Mouse (Mus musculus): ENCODE data around the gene Tubb5. TPM values are rescaled to one million over a fixed set of nuclear protein-coding genes. Genes with fewer than 3 reads are reported as not detected.

Tubb5 gene
- polyA plus RNA-seq (2012; rRNA removed), result 251 and 259 TPM in 2 replicates

GRCm38 (mm10) chr17:35838122-35838544 lies at the start of gene Tubb5:
TSS of gene Tubb5 (minus strand) at chr17:35838306.

DNA sequence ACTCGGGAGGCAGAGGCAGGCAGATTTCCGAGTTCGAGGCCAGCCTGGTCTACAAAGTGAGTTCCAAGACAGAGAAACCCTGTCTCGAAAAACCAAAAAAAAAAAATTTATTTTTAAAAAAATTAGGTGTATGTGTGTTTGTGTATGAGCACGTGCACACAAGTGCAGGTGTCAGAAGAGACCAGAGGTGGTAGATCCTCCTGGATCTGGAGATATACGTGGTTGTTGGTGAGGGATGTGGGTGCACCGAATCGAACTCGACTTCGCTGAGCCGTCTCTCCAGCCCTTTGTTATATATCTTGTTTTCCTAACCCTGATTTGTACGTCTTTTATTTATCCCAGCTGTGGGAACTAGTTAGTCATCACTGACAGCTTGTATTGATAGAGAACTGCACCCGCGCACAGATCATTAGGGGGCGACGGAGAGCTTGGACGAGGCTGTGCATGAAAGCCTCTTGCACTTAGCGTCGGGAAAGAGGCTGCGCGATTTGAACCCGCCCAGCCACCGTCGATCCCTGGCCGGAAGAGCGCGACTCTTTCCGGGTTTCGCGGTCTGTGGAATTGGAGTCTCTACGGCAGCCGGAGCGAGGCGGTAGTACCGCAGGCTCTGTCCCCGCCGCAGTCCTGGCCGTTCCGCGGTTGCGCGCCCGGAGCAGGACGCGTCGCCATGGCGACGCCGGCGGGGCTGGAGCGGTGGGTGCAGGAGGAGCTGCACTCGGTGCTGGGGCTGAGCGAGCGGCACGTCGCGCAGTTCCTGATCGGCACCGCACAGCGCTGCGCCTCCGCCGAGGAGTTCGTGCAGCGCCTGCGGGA lies 41.3 kb upstream of the Tubb5 start, which contains the start of gene Dhx16:
TSS of gene Dhx16 (plus strand) at position 575 of the 813 bp plus-strand sequence.

DNA sequence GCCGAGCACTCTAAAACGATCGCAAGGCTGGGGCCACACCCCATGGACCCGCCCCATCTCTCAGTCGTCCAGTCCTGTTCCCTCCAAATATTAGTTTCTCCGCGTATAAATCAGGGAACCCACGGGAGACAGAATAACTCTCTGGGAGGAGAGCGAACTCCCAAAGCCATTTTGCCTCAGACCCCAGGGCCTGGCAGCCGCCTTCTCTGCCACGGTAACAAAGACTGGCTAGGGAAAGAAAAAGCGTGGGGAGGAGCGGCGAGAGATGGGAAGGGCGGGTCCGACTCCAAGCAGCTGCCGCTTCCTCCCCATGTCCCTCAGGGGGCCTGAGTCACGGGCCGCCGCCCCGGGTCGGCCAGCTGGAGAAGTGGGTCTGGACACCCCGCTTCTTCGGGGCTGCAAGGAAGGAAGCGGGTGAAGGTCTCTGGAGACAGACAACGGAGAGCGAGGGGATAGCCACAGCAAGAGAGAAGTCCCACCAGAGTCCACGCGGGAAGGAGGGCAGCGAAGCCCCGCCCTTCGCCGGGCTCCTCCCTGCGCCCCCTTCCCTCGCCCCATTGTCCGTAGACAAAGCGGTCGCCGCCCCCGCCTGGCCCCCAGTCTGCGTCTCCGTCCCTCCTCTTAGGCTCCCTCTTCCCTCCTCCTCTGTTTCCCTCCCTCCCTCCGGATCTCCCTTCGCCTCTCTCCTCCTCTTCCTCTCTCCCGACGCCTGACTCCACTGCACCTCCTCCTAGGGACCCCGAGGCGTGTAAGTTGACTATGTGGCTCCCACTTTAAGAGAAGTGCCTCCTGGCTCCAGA lies 27.6 kb upstream of the Tubb5 start, which contains the start of gene Ppp1r18:
TSS of gene Ppp1r18 (plus strand) at position 113 of the 800 bp plus-strand sequence.

DNA sequence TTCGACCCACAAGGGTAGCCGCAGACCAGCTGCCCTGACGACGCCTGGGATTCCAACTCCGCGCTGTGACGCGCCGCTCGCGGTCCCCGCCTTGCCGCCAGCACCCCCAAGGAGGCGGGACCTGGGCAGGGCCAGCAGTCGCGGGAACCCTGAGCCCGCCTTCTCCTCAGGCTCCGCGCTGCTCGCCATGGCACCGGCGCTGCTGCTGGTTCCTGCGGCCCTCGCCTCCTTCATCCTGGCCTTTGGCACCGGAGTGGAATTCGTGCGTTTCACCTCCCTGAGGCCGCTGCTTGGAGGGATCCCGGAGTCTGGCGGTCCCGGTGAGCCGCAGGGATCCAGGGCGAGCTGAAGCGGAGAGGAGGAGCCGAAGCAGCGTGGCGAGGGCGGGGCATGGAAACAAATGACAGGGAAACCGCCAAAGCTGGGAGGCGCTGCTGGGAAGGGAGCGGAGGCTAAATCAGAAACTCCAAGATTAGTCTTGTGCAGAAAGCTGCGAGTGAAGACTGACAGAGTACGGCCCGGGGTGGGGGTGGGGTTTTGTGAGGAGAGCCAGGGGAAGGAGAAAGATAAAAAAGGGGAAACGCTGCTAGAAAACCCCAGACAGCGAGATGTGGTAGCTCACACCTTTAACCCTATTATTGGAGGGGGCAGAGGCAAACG lies 23.2 kb upstream of the Tubb5 start, which contains the start of gene Nrm:
TSS of gene Nrm (plus strand) at position 121 of the 660 bp plus-strand sequence.

GRCm38 (mm10) chr17:35841076-35841950 lies 3.2 kb upstream of the Tubb5 start, which contains the start of gene Mdc1:
TSS of gene Mdc1 (plus strand) at chr17:35841515.

GRCm38 (mm10) chr17:35822964-35823937 lies 14.9 kb downstream of the Tubb5 start, which contains the start of gene Flot1:
TSS of gene Flot1 (plus strand) at chr17:35823230.

DNA sequence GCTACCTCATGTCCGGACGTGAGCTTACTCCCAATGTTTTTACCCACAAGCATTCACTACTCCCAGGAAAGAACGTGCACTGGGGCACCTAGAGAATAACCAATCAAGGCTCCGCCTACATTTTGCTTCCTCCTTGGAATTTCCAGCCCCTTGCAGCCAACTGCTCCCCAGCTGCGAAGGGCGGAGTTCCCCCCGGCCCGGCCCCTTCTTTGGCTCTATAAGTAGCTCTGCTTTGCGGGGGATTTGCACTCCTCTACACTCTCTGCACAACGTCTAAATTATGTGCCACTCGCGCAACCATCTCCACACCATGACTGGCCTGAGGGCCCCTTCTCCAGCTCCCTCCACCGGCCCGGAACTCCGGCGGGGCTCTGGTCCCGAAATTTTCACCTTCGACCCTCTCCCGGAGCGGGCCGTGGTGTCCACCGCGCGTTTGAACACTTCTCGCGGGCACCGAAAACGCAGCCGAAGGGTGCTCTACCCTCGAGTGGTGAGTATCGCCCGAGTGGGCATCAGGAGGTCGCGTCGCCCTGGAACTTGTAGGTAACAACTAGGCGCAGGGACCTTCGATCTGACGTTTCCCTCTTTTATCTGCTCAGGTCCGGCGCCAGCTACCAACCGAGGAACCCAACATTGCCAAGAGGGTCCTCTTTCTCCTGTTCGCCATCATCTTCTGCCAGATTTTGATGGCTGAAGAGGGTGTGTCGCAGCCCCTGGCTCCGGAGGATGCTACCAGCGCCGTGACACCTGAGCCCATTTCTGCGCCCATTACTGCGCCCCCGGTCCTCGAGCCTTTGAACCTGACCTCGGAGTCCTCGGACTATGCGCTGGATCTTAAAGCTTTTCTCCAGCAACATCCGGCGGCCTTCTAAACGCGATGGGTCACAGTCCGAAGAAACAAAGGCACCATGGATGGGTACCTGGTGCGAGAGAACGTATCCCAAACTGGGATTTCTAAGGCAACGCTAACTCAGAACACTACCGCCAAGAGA lies 16.4 kb downstream of the Tubb5 start, which contains the start of gene Ier3:
TSS of gene Ier3 (plus strand) at position 246 of the 992 bp plus-strand sequence.

Other genes with a start within 250 kb of the Tubb5 start
- not detected in 2 replicates for gene Sfta2, start 236.8 kb downstream of the Tubb5 start, polyA plus RNA-seq (2012; rRNA removed)
- gene Gm9573, start 211.7 kb downstream of the Tubb5 start, polyA plus RNA-seq (2012; rRNA removed), result not detected in 2 replicates
- gene Mucl3, start 194.6 kb downstream of the Tubb5 start, polyA plus RNA-seq (2012; rRNA removed), result 0.01 TPM in 2 replicates
- 6.9 and 8.3 TPM in 2 replicates for gene Vars2, start 170.7 kb downstream of the Tubb5 start, polyA plus RNA-seq (2012; rRNA removed)
- gene Gtf2h4, start 164.6 kb downstream of the Tubb5 start, polyA plus RNA-seq (2012; rRNA removed), result 14.3 and 15.4 TPM in 2 replicates
- gene Ddr1, start 133.7 kb downstream of the Tubb5 start, polyA plus RNA-seq (2012; rRNA removed), result 2.2 TPM in 2 replicates
- gene Ier3, start 16.6 kb downstream of the Tubb5 start, polyA plus RNA-seq (2012; rRNA removed), result 5.5 and 6.5 TPM in 2 replicates
- gene Flot1, start 15.1 kb downstream of the Tubb5 start, polyA plus RNA-seq (2012; rRNA removed), result 31.0 and 40.2 TPM in 2 replicates
- gene Mdc1, start 3.2 kb upstream of the Tubb5 start, polyA plus RNA-seq (2012; rRNA removed), result 4.3 and 4.5 TPM in 2 replicates
- gene Nrm, start 23.0 kb upstream of the Tubb5 start, polyA plus RNA-seq (2012; rRNA removed), result 10.7 and 11.1 TPM in 2 replicates
- gene Ppp1r18, start 27.3 kb upstream of the Tubb5 start, polyA plus RNA-seq (2012; rRNA removed), result 17.4 and 18.6 TPM in 2 replicates
- gene Dhx16, start 41.5 kb upstream of the Tubb5 start, polyA plus RNA-seq (2012; rRNA removed), result 36.4 and 41.5 TPM in 2 replicates
- 11.1 and 12.8 TPM in 2 replicates for gene 2310061I04Rik, start 59.1 kb upstream of the Tubb5 start, polyA plus RNA-seq (2012; rRNA removed)
- gene Atat1, start 71.8 kb upstream of the Tubb5 start, polyA plus RNA-seq (2012; rRNA removed), result 9.1 and 9.2 TPM in 2 replicates
- gene Mrps18b, start 78.1 kb upstream of the Tubb5 start, polyA plus RNA-seq (2012; rRNA removed), result 47.1 and 48.3 TPM in 2 replicates
- 13.7 and 14.0 TPM in 2 replicates for gene Ppp1r10, start 78.1 kb upstream of the Tubb5 start, polyA plus RNA-seq (2012; rRNA removed)
- 33.2 and 37.2 TPM in 2 replicates for gene Abcf1, start 131.5 kb upstream of the Tubb5 start, polyA plus RNA-seq (2012; rRNA removed)
- gene Gnl1, start 141.5 kb upstream of the Tubb5 start, polyA plus RNA-seq (2012; rRNA removed), result 4.6 and 5.7 TPM in 2 replicates
- 6.0 and 6.7 TPM in 2 replicates for gene Prr3, start 141.9 kb upstream of the Tubb5 start, polyA plus RNA-seq (2012; rRNA removed)
- 14.1 and 14.9 TPM in 2 replicates for gene H2-T24, start 182.3 kb upstream of the Tubb5 start, polyA plus RNA-seq (2012; rRNA removed)
- gene H2-T23, start 194.5 kb upstream of the Tubb5 start, polyA plus RNA-seq (2012; rRNA removed), result 112 and 121 TPM in 2 replicates
- gene H2-T22, start 204.4 kb upstream of the Tubb5 start, polyA plus RNA-seq (2012; rRNA removed), result 14.6 and 16.9 TPM in 2 replicates
- gene Gm6034, start 204.7 kb upstream of the Tubb5 start, polyA plus RNA-seq (2012; rRNA removed), result not detected in 2 replicates
- gene Gm11127, start 220.1 kb upstream of the Tubb5 start, polyA plus RNA-seq (2012; rRNA removed), result 0.03 and 0.16 TPM in 2 replicates